Mouse (Mus musculus): ENCODE data around the gene Bak1.

GRCm38 (mm10) chr17:27070913-27071312 lies 42.1 kb upstream of the Bak1 start:
- TF ChIP-seq CTCF (IDR thresholded peaks at IDR 0.05) (no peak), EP300 (IDR thresholded peaks at IDR 0.05; ENCODE audit: insufficient read depth, low read depth, low read length) (no peak)

All from heart, adult 2 months (tissue).